Mouse (Mus musculus): ENCODE results near the gene Zfp558. TPM values are rescaled to one million over a fixed set of nuclear protein-coding genes. Genes with fewer than 3 reads are reported as not detected.

Zfp558 gene
- polyA plus RNA-seq, 1 experiment from 2014 or later, result 4.4 TPM

Small RNA genes lying within 50 kb of the gene (microRNA-seq; reads per million reads assigned to microRNA genes)
- not detected for gene Gm22854 (ENCODE audit: borderline number of aligned reads)

Other genes with a start within 250 kb of the Zfp558 start
- gene Chordc1, start 186.1 kb downstream of the Zfp558 start, polyA plus RNA-seq (2014; fragmentation: Nextera tagmentation; extraction: Ambion mirVana), result 84.7 and 92.9 TPM in 2 replicates
- gene Naalad2, start 75.3 kb downstream of the Zfp558 start, polyA plus RNA-seq (2014; fragmentation: Nextera tagmentation; extraction: Ambion mirVana), result 7.4 and 7.7 TPM in 2 replicates
- not detected in 2 replicates for gene Ubtfl1, start 73.8 kb downstream of the Zfp558 start, polyA plus RNA-seq (2014; fragmentation: Nextera tagmentation; extraction: Ambion mirVana)
- not detected in 2 replicates for gene Mbd3l2, start 47.6 kb downstream of the Zfp558 start, polyA plus RNA-seq (2014; fragmentation: Nextera tagmentation; extraction: Ambion mirVana)
- gene Mbd3l1, start 91 bp upstream of the Zfp558 start, polyA plus RNA-seq (2014; fragmentation: Nextera tagmentation; extraction: Ambion mirVana), result not detected in 2 replicates
- 0.63 and 0.79 TPM in 2 replicates for gene Muc16, start 196.3 kb upstream of the Zfp558 start, polyA plus RNA-seq (2014; fragmentation: Nextera tagmentation; extraction: Ambion mirVana)